Mouse (Mus musculus) lung, postnatal 4 days (tissue): ENCODE measurements around the gene Gm17026.
A peak's percentile ranks its signal among the peaks of the same experiment; 100 is the strongest.
"Not testable (repeated sequence)": the region's sequence is repeated elsewhere in the genome, so short reads cannot be mapped to it uniquely, and the experiment has no call there.

ENCODE experiments used
- DNase-seq, 2 experiments: peaks; one replicate each; pipeline ENCODE4 v3.0.0; 2021

Gene Gm17026

DNA sequence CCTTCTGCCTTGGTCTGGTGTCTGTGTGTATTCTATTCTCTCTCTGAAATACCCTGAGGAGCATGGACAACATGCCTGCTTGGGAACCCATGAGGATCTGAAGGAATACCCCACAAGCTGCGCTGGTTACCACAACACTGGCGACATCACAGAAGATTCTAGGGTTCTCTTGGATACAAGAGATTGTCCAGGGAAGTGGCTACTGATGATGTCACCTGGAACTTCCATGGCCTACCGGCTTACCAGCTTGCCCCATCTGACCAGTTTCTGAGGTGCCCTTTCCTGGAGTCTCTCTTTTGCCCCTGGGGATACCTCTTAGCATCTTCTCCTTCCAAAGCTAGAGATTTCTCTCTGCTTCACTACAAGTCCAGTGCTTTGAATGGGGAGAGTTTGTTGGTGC is at the start of gene Gm17026:
TSS of gene Gm17026 (minus strand) at position 101 of the 400 bp plus-strand sequence.
- not testable (repeated sequence) for DNase-seq

DNA sequence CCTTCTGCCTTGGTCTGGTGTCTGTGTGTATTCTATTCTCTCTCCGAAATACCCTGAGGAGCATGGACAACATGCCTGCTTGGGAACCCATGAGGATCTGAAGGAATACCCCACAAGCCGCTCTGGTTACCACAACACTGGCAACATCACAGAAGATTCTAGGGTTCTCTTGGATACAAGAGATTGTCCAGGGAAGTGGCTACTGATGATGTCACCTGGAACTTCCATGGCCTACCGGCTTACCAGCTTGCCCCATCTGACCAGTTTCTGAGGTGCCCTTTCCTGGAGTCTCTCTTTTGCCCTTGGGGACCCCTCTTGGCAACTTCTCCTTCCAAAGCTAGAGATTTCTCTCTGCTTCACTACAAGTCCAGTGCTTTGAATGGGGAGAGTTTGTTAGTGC is 37.4 kb upstream of the Gm17026 start, which contains the start of gene Gm9611:
TSS of gene Gm9611 (minus strand) at position 101 of the 400 bp plus-strand sequence.
- not testable (repeated sequence) for DNase-seq

DNA sequence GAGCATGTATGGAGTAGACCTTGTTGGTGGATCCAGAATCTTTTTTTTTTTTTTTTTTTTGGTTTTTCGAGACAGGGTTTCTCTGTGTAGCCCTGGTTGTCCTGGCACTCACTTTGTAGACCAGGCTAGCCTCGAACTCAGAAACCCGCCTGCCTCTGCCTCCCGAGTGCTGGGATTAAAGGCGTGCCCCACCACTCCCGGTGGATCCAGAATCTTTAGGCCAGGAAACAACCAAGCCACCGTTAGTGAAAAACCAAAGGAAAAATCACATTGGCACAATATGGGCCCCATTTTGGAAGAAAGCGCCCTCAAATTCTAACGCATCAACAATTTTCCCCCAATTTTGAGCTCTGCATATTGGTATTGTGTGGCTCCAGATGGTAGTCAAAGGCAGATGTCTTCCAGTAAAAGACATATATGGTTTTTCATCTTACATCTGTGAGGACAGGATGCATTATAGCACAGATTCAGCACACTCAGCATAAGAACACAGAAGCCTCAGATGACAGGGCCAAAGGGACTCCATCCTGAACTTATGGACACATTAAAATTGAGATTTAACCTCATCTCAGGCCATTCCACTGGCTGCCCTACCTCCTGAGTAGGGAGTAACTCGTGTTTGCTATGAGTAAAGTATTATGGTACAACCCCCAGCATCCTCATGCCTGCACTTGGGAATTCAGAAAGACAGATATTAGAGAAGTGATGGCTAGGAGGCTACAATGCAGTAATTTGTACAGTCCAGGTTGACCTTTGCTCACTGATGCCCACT is 42.9 kb downstream of the Gm17026 start:
- peak; percentile 3 to 27 for DNase-seq
